Mouse (Mus musculus): ENCODE data around the gene Mcub.

Mcub gene

DNA sequence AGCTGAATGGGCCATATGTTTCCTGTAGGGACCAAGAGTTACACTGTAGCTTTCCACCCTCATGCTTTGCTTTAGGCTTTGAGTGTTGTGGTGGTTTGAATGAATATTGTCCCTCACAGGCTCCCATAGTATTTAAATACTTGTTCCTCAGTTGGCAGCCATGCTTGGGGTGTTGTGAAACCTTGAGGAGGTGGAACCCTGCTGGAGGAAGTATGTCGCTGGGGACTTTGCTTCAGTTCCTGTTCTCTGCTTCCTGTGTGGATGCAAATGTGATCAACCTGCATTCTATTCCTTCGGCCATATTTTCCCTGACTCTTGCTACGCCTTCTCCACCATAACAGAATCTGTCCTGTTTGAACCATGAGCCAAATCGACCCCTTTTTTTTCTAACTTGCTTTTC lies 16.7 kb downstream of the Mcub start:
- intact Hi-C loops (cut with DNase I), result no loop called here

DNA sequence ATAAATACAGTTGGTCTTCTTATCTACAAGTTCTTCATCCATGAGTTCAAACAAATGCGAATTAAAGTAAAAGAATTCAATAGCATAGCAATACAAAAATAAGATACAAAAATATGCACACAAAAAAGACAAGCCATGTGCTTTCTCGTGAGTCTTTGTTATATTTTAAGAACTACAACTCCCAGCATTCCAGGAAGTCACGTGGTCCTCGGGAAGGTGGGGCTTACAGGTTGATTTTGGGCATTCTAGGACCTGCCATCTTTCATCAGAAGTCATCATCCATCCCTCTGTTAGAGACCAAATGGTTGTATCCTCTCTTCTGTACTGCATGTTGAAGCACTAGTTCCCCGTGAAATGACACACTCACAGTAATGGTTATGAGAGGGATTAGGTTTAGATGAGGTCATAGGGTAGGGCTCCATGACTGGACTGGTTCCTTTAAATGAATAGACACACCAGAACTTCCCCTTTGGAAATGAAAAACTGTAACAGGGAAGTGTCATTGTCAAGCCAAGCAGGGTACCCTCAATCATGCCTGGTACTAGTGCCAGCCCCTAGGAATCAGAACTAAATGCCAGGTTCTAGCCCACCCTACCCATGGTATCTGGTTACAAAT lies 20.7 kb downstream of the Mcub start:
- intact Hi-C loops (cut with DNase I), result no loop called here

DNA sequence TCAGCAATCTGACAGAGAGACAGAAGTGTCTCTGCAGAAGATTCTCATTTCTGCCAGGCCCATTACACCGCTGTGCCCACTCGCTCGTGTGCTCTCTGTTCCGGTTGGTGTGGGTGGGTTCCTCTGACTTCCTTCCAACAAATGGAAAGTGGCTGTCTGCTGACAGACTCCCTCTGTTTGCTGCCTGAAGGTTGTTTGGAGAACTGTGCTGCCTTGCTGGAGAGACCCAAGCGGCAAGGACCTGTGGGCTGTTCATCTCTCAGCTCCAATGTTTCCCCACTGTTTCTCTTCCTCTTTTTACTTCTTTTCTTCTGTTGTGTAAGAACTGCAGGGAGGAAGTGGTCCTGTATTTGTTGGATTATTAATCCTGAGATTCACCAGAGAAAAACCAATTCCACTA lies 21.6 kb downstream of the Mcub start:
- intact Hi-C loops (cut with DNase I), result no loop called here

DNA sequence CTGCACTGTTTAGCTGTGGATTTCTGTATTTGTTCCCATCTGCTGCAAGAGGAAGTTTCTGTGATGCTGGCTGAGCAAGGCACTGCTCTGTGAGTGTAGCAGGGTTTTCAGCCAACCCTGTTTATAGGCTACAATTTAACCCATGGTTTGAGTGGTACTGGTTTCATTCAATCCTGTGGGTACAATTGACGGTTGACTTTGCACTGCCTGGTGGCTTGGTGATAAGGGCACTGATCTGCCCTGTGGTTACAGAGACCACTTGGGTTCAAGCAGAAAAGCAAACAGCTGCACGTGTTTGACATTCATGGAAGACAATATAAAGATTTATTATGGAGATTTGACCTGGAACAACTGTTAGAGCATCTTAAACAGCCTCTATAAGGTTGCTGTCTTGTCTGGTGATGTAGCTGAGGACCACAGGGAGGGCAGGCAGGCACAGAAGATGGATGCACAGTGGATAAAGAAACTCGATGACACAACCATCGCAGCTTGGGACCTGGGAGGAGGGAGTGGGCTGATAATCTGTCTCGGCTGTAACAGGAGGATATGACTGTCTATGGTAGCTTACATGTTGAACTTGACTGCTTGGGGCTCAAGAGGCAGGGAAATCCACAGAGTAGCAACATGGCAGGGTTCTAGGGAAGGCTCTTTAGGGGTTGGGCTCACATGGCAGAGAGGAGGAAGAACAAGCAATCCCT lies 23.6 kb downstream of the Mcub start:
- intact Hi-C loops (cut with DNase I), result no loop called here

DNA sequence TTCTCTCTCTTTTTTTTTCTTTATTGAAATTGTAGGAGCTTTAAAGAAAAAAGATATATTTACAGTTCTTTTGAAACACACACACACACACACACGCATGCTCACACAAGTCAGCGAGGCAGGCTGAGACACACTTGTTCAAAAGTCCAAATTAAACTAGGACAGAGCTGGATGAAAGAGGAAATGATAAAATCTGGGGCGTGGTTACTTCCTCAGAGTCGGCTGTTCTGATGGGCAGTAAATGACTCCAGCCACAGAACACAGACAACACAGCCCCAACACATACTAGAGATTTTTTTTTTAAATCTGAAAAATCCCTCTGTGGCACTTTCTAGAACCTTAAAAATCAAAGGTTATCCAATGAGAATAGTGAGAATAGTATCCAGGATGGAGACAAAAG lies 26.2 kb downstream of the Mcub start:
- intact Hi-C loops (cut with DNase I), result no loop called here

DNA sequence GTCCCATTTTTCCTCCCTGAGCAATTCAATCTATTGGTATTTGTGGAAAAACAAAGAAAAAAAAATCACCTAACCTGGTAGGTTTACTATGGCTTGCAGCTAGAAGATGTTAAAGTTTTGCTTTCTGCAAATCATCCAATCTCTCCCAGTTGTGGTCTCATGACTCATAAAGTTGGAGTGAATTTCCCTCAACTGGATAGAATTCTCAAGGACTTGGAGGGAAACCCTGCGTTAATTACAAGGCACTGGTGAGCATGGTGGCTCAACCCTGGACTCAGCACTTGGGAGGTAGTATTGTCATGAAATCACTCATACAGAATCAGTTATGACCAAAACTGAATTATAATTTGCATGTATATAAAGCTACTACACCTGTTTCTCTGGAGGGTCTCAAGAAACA lies 28.7 kb downstream of the Mcub start:
- intact Hi-C loops (cut with DNase I), result no loop called here

DNA sequence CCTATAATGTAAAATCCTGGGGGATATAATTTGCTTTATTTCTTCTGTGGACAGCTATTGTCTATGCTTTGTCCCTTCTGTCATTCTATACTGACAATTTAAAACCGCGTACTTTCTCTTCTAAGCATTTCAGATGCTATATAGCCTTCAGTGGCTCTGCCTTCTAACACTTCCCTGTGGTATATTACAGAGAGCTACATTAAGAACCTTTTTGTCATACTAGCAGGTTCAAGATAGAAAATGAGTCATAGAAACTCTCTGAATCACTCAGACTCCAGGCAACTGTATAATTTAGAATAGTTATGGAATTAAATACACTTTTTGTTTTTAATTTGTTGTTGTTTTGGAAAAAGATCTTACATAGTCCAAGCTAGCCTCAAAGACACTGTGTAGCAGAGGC lies 29.2 kb downstream of the Mcub start:
- intact Hi-C loops (cut with DNase I), result no loop called here

DNA sequence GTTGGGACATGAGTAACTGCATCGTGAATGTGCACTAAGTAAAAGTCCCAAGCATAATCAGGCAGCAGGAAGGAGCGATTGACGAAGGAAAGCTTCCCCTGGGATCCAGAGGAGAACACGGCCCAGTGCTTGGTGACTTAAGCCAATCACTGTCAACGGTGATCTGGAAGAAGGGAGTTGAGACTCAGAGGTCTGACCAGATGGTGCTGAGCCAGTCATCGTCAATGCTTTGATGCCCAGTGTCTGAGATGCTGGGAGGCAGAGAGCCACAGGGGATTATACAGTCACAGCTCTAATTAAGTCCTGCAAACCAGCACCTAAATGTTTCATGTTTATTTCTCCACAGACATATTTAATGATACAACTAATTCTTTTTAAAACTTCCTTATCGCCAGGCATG lies 30.9 kb downstream of the Mcub start:
- intact Hi-C loops (cut with DNase I), result no loop called here

DNA sequence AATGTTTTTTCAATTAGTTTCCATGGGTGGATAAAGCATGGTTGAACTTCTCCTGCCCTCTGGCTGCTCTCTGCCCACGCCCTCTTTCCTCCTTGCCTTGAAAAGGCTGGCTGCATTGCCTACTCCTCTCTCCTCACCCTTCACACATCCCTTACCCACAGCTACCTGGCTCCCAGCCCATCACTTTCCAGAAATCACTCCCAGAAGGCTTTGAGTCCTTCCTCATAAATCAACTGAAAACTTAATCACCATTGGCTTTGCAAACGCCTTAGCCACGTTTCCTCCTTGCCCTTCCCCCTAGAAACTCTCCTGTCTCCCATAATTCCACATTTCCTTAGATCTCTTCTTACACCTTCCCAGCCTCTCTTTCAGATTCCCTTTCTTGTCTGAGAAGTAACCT lies 32.2 kb downstream of the Mcub start:
- intact Hi-C loops (cut with DNase I), result no loop called here

DNA sequence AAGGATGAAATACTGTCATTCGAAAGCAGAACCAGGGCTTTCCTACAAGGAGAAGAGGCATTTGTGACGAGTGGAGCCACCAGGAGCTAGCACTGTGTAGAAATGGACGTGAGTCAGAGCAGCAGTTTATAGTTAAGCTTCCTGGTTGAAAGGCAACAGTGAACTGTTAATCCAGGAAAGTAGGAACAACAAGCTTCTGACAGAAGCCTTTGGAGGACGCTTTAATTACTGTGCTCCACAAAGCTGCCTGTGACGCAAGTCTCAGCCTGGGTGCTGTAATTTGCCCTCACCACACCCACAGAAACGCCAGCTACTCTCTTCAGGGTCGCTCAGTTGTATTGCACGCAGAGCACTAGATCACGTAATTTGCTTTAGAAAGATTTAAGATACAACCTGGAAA lies 33.4 kb downstream of the Mcub start:
- intact Hi-C loops (cut with DNase I), result no loop called here

DNA sequence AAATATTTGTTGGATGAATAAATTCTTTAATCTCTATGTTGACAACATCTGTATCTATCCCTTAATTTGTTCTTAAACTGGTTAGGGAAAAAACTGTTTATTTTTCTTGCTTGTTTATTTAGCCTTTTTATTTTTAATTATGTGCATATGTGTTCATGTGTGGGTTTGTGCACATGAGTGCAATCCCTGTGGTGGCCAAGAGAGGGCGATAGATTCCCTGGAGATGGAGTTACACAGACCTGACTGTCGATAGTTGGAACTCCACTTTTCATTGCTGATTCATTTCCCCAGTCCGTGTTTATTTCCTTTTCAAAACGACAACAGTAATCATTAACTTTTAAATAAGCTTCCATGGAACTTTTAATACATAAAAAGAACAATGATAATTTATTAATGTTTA lies 37.6 kb downstream of the Mcub start:
- intact Hi-C loops (cut with DNase I), result no loop called here

DNA sequence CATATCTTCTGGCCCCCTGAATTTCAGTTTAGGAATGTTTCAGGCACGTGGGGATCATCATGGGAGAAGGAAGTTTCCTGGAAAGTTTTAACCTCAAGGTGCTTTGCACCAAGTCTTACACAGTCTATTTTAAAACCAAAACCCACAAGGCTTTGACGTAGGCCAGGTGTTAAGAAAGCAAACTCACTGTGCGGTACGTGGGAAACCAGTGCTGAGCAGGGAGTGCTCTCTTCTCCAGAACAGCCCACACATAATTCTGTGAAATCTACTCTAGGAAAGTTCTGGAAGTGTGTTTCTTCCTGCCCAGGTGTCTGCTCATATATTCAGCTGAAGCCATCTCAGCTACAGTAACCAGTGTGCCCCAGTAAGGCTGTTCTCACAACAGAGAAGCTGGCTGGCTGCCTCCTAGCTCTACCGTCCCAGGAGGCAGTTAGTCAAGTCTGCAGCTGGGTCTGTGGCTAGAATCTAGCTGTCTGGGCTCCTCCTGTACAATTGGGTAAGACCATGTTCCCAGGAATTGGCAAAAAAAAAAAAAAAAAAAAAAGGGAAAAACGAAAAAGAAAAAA lies 39.7 kb downstream of the Mcub start:
- intact Hi-C loops (cut with DNase I), result no loop called here

DNA sequence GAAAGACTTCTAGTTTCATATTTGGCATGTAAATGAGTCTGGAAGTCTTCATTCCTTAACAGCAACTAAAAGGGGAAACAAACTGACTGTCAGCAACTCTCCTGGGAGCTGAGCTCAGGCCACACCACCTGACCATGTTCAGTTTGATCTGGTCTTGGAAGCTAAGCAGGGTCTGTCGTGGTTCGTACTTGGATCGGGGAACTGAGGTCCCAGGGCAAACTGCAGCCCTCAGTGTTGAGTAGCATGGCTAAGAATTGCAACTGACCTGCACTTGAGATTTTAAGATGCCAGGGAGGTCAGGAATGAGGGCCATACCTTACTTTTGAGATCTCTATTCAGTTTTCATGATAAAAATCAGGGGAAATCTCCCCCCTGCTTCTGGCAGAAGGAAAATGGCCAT lies 44.1 kb downstream of the Mcub start:
- intact Hi-C loops (cut with DNase I), result no loop called here

DNA sequence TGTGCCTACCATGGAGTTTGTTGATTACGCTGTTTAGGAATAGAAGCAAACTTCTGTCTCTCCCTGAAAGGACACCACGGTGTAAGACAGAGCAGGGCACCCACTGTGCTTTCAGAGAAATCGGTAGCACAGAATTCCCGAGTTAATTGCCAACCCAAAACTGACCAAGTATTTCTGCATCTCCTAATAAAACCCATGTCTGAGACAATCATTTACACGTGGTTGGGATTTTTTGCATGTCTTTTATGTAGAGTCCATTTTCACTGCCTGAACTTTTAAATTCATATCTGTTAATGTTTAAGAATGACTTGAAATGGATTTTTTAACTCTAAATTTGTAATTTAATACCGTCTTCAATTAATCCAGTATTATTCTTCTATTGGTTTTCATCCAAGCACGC lies 46.4 kb downstream of the Mcub start:
- intact Hi-C loops (cut with DNase I), result no loop called here

DNA sequence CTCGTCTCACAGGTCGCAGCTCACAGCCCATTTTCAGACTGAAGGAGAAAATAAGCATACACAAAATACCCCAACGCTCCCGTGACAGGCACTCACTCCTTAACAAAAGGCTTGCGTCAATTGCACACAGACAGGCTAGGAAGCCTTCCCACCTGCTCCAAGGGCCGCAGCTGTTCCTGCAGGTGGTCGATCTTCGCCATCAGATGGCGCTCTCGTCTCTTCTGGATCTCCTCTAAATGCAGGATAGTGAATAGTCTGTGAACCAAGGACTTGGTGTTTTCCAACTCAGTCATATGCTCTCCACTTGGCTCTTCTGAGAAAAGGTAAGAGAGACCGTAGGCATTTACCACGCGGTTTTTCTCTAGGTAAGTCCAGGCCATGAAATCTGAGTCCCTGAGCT lies 51.6 kb downstream of the Mcub start:
- intact Hi-C loops (cut with DNase I), result loop anchor here (2.0 to 5.0 kb wide), 2 partner anchors 64 to 162 kb away; no protein-coding TSS in a partner anchor

DNA sequence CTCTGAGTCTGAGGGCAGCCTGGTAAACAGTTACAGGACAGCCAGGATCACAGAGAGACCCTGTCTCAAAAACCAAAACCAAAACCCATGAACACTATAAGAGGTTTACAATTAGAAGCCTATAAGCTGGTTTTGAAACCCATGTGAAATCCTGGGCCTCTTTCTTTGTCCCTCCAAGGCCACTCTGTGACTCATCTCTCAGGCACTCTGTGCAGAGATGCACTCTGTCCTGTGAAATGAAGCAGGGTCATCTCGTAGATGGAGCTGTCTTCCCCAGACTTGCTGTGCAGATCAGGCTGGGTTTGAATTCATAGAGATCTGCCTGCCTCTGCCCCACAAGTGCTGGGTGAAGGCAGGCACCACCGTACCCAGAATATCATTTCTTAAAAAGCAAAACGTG lies 52.6 kb downstream of the Mcub start:
- intact Hi-C loops (cut with DNase I), result loop anchor here (5.0 kb wide), 1 partner anchor 65 kb away; no protein-coding TSS in a partner anchor

DNA sequence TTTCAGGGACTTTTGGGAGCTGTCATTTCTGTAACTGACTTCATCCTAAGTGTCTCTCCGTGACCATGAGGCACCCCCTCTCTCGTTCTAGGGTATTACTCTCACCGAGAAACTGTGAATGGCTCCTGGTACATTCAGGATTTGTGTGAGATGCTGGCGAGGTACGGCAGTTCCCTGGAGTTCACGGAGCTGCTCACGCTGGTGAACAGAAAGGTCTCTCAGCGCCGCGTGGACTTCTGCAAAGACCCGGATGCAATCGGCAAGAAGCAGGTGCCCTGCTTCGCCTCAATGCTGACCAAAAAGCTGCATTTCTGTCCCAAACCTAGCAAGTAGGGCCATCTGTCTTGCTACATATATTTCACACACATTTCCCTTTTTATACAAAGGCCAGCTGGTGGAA lies 56.8 kb downstream of the Mcub start:
- intact Hi-C loops (cut with DNase I), result no loop called here

DNA sequence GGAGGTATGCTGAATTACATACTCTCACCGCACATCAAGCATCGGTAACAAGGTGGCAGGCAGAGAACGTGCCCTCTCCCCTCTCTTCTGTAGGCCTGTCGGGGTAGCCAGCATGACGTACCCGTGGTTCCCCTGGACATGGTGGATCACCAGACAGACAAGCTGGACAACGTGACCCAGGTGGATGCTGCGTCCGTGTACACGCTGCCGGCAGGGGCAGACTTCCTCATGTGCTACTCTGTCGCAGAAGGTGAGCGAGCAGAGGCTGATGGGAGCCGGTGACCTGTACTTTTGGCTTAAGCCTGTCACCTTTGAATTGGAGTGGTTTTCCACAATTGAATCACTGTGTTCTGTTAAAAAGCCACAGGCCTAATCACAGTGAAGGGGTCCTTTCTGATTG lies 58.0 kb downstream of the Mcub start:
- intact Hi-C loops (cut with DNase I), result no loop called here

DNA sequence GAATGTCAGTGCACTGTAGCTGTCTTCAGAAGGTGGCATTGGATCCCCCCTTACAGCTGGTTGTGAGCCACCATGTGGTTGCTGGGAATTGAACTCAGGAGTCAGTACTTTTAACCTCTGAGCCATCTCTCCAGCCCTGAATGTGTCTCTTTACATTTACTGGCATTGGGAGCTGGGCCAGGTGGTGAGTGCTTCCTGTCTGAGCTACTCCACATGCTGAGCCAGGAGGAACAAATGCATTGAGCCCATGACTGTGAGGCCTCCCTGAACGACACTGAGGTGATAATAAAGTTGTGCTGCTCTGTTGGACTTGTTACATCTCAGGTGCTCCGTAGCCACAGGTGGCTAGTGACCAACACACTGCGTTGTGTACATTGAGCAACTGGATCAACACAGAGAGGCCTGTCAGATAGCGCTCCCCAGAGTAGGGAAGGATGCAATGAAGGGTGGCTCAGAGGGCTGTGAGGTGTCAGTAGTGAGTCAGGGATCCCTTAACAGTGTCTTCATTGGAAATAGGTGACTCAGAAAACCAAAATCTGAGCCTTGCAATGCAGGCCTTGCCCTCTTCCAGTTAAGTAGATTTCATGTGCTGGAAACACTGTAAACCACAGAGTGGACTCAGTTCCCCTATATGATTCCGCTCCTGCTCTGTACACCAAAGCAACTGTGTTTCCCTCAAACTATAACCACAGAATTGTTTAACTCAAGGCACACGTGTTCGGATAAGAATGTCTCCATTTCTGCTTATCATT lies 65.4 kb downstream of the Mcub start:
- intact Hi-C loops (cut with DNase I), result no loop called here

DNA sequence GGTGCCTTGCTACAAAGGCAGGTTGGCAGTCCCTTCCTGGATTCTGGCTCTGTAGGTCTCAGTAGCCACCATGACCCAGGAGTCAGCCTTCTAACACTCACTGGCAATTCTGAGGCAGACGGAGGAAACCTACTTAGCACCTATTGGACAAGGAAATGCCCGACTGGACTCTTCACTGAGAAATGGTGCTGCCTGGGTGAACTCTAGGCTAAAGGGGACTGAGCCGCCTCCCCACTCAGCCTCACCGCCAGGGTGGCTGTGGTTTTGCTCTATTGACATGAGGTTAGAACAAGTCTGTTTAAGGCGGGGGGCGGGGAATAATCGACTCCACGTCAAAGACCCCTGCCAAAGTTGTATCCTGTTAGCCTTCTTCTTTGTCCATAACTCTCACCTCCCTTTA lies 66.1 kb downstream of the Mcub start:
- intact Hi-C loops (cut with DNase I), result no loop called here

DNA sequence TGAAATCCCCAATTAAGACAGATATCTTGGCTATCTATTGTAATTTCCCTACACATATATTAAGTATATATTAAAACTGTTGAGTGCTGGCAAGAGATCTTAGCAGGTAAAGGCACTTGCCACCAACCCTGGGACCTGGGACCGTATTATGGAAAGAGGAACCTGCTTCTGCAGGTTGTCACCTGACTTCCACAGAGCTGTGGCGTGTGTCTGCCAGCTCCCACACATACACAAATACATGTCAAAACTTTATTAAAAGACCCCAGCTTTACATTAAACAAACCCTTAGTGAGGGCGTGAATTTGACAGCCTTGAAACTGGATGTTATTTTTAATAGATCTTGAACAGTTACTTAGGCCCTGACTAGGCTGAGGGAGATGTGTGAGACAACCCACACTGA lies 66.6 kb downstream of the Mcub start:
- intact Hi-C loops (cut with DNase I), result no loop called here

DNA sequence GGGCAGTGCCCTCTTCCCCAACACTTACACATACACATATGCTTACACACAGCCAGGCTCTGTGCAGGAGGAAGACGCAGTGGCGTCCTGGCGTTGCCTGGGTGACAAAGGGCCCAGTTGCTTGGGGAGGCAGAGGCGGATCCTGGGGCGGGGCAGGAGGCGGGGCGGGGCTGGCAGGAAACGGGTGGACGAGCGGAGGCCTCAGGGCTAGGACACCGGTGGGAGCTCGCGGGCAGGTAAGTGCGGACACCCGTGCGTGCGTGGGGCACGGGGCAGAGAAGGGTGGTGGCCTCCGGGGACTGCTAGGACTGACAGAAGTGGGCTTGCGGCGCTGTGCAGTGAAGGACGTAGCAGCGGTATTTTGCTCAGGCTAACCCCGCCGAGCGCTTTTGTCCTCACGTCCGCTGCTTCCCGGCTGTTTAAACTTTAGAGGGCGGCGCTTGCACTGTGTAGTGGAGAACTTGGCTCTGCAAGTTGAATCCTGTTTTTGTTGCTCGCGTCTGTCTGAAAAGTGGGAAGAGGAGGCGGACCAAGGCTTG lies 68.7 kb downstream of the Mcub start, which contains the start of gene Casp6:
Casp6 (plus strand) TSS at position 155 of the 539 bp plus-strand sequence.
- intact Hi-C loops (cut with DNase I), result loop anchor here (1.0 kb wide), 1 partner anchor 22 kb away; no protein-coding TSS in a partner anchor

Measured in adrenal gland (tissue).